Mouse (Mus musculus) neural tube, embryonic 14.5 days (tissue): ENCODE data around the gene Adarb2. TPM values are rescaled to one million over a fixed set of nuclear protein-coding genes. Genes with fewer than 3 reads are reported as not detected.

Experiments
- ATAC-seq: fragments of 200-750 bp; cut with Nextera tagmentation; 2 replicates; pipeline ENCODE4 v1.8.0; 2017; ENCODE audit warnings: low read depth, mild to moderate bottlenecking, moderate TSS enrichment, moderate library complexity
- H3K27ac ChIP-seq: fragments of 300-500 bp; sonication (generic); 2 replicates; pipeline ENCODE4 v1.5.1; 2014; ENCODE audit warnings: low read depth, mild to moderate bottlenecking, control low read depth, low read length, moderate library complexity, mixed read lengths
- H3K27me3 ChIP-seq: fragments of 300-500 bp; sonication (generic); 2 replicates; pipeline ENCODE4 v1.6.1; 2014; ENCODE audit warnings: low read length; ENCODE audit not compliant: control insufficient read depth, insufficient read depth
- H3K36me3 ChIP-seq: fragments of 300-500 bp; sonication (generic); 2 replicates; pipeline ENCODE4 v1.6.1; 2014; ENCODE audit warnings: low read length, mixed read lengths; ENCODE audit not compliant: control insufficient read depth, insufficient read depth
- H3K4me1 ChIP-seq: fragments of 300-500 bp; sonication (generic); 2 replicates; pipeline ENCODE4 v1.6.1; 2014; ENCODE audit warnings: low read length; ENCODE audit not compliant: control insufficient read depth, insufficient read depth
- H3K4me2 ChIP-seq: fragments of 300-500 bp; sonication (generic); 2 replicates; pipeline ENCODE4 v1.6.1; 2014; ENCODE audit warnings: mild to moderate bottlenecking, low read depth, low read length, control low read depth
- H3K4me3 ChIP-seq: fragments of 300-500 bp; sonication (generic); 2 replicates; pipeline ENCODE4 v1.5.1; 2014; ENCODE audit warnings: low read depth, low read length, control low read depth, mixed read lengths
- H3K9ac ChIP-seq: fragments of 300-500 bp; sonication (generic); replicated peaks from 2 replicates; pipeline ENCODE4 v1.6.1; 2014; ENCODE audit warnings: low read depth, mild to moderate bottlenecking, control low read depth, low read length, mixed read lengths
- H3K9me3 ChIP-seq: fragments of 300-500 bp; sonication (generic); 2 replicates; pipeline ENCODE4 v1.6.1; 2016; ENCODE audit warnings: low read length; ENCODE audit not compliant: control insufficient read depth
- WGBS: fragments of 180-500 bp; shearing (Covaris S2); extraction: QIAGEN DNeasy Blood & Tissue Kit; methylation state at CpG from one replicate; pipeline ENCODE4 v1.1.7; 2014; 5-methylcytosine and 5-hydroxymethylcytosine counted together
- polyA plus RNA-seq: library from polyadenylated mRNA; unstranded; fragments of >200 nt; fragmentation: Nextera tagmentation; extraction: Ambion mirVana; gene quantifications from 2 replicates; pipeline ENCODE4 v1.2.1, GENCODE M21; 2014

Adarb2 gene
- polyA plus RNA-seq, result 30.1 and 36.7 TPM in 2 replicates

DNA sequence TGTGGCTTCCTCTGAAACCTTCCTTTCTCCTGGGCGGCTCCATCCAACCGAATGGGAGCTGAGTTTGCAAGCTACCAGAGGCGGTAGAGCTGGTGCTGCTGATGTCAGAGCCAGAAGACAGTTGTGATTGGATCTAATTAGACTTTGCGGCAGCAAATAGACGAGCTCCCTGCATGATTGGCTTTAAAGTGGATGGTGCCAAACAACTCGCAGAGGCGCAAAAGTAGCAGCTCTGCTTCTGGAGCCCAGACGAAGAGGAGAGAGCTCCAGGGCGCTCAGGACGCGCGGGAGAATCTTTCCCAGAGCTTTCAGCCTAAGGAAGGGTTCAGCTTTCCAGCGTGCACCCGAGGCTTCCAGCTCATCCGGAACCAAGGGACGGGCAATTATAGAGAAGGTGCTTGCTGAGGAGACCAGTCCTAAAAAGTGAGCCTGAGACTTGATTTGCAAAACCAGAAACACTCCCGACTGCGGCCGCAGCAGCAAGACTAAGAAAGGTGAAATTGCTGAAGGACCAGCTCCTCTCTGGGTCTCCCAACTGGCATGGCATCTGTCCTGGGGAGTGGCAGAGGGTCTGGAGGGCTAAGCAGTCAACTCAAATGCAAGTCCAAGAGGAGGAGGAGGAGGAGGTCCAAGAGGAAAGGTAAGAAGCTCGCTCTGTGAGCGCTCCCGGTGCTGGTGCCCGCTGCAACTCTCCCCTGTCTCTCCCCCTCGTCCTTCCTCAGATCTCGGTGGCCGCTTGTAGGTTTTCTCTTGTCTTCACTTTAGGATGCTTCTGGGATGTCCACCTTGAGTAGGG is at the start of gene Adarb2:
Adarb2 (plus strand) TSS at position 186 of the 796 bp plus-strand sequence.
- peak within 1 kb of the TSS; percentile 44; the same call in 1 of the 2 replicates for H3K27ac ChIP-seq
- peak within 1 kb of the TSS; percentile 96 for H3K4me2 ChIP-seq
- peak within 1 kb of the TSS; percentile 65 for H3K9ac ChIP-seq
- no peaks in the 10 kb centered on the region for H3K9me3 ChIP-seq
- under 1% methylated on average over 26 of the region's 26 CpGs for WGBS
- peak; percentile 93 for ATAC-seq
- no peaks in the 10 kb centered on the region for H3K27me3 ChIP-seq
- no peaks in the 10 kb centered on the region for H3K36me3 ChIP-seq
- no peaks in the 10 kb centered on the region for H3K4me1 ChIP-seq
- peak within 1 kb of the TSS; percentile 48 for H3K4me3 ChIP-seq

DNA sequence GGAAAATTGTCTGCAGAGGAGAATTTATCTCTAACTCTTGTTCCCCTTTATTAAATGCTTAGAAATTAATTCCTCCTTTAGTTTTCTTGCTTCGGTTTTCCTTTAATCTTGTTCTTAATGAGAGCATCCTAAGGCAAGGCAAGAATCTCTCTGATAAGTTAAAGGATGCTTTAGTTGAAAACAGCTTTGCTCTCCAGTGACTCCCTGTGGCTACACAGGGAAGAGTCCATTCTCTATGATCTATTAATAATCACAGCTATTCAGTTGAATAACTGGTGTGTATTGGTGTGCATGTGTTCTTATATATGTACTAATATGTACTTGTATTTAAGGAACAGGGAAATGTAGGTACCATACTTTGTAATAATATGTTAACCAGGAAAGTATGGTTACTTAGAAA is 28.9 kb upstream of the Adarb2 start:
- no peaks in the 10 kb centered on the region for H3K36me3 ChIP-seq
- 74% methylated on average over 1 of the region's 1 CpGs for WGBS
- no peaks in the 10 kb centered on the region for H3K9me3 ChIP-seq
- no peaks in the 10 kb centered on the region for H3K4me1 ChIP-seq
- H3K27me3 ChIP-seq, result no peaks in the 10 kb centered on the region
- no peak overlapping the region for H3K4me3 ChIP-seq
- no peak overlapping the region for H3K9ac ChIP-seq
- no peak for ATAC-seq
- no peak overlapping the region for H3K4me2 ChIP-seq
- H3K27ac ChIP-seq, result no peak overlapping the region

DNA sequence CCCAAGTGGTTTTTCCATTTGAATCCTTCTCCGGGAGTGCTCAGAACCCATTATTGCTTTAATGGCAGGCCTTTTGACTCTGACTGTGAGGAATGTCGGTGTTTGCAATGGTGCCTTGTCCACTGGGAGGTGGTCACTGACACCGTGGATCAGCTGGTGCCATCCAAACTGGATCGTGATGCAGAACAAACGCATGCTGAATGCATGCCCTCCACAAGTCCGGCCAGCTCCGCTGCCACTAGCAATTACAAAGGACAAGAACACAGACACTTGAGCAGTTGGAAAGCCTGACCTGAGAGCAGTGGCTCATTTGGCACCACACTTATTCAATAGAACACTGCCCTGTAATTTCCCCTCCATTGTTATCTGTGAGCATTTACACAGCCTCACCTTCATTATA is 10.7 kb upstream of the Adarb2 start:
- ATAC-seq, result no peak
- Histone ChIP-seq H3K4me1 (no peaks in the 10 kb centered on the region), H3K27ac (no peak overlapping the region), H3K9me3 (no peaks in the 10 kb centered on the region), H3K4me3 (no peak overlapping the region), H3K36me3 (no peaks in the 10 kb centered on the region), H3K9ac (no peak overlapping the region), H3K4me2 (no peak overlapping the region), H3K27me3 (no peaks in the 10 kb centered on the region)
- 13% methylated on average over 7 of the region's 7 CpGs for WGBS

DNA sequence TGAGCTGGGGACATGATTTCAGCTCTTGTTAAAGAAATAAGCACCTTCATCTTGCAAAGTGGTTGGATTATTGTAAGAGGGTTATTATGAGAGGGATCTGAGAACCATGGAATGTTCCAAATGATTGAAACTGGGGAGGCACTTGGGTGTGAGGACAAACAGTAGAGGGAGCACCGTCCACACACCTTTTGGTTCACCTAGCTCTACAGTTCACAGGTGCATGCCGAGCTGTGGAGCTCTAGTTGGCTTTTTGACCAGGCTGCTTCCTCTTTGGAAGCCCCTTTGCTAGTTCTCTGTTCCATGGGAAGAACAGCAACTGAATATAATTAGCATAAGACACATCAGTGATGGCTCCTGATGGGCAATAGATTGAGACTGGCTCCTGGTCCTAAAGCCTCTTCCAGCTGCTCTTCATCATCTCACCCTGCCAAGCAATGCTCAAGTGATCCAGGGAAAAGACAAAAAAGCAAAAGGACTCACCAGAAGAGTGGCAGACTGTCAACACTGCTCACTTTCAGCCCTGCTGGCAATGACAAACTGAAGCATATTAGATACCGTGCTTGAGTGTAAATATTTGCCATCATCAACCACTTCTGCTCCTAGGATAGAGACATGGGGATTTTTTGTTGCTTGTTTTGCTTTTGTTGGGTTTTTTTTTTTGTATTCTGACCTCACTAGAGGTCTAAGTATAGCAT is 3.3 kb upstream of the Adarb2 start:
- H3K27me3 ChIP-seq, result no peaks in the 10 kb centered on the region
- no peak overlapping the region for H3K4me2 ChIP-seq
- H3K27ac ChIP-seq, result no peak overlapping the region
- no peak for ATAC-seq
- H3K36me3 ChIP-seq, result no peaks in the 10 kb centered on the region
- no peak overlapping the region for H3K4me3 ChIP-seq
- 81% methylated on average over 3 of the region's 3 CpGs for whole genome bisulfite sequencing
- no peak overlapping the region for H3K9ac ChIP-seq
- H3K4me1 ChIP-seq, result no peaks in the 10 kb centered on the region
- no peaks in the 10 kb centered on the region for H3K9me3 ChIP-seq

DNA sequence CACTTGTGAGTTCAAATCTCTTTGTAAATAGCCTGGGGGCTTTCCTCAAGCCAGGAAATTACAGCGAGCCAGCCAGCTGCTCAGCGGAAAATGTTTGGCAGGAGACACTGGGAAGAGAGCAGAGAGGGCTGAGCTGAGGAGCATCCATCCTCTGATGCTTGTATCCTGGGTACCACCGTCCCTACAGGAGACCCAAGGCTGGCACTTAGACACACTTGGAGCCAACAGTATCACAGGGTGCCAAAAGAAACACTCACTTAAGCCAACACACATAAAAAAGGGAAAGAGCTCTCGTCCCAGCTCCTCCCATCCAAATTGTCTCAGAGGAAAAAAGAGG is 779 bp downstream of the Adarb2 start:
- peak; percentile 59; the same call in 1 of the 2 replicates for ATAC-seq
- Histone ChIP-seq H3K9me3 (no peaks in the 10 kb centered on the region), H3K4me3 (peak overlapping the region; percentile 48), H3K4me2 (peak overlapping the region; percentile 96), H3K27me3 (no peaks in the 10 kb centered on the region), H3K27ac (peak overlapping the region; percentile 44; the same call in 1 of the 2 replicates), H3K9ac (peak overlapping the region; percentile 65), H3K4me1 (no peaks in the 10 kb centered on the region), H3K36me3 (no peaks in the 10 kb centered on the region)
- 0% methylated on average over 4 of the region's 4 CpGs for WGBS

DNA sequence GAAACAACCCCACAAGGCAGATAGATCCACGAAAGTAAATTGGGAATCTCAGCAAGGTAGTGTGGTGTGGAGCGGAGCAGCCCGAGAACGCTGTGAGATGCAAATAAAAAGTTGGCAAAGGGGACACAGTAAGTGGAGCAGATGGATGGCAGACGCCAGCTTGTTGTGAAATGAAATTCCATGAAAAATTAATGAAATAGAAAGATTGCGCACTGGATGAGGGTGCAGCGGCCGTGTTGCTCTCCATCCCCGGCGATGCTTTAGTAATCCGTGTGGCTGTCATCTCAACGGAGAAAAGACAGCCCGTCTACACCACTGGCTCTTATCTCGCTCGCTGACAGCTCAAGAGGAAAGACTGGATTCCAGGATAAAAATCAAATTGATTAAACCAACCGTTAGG is 4.7 kb downstream of the Adarb2 start:
- H3K4me2 ChIP-seq, result peak overlapping the region; percentile 40
- no peaks in the 10 kb centered on the region for H3K36me3 ChIP-seq
- H3K9me3 ChIP-seq, result no peaks in the 10 kb centered on the region
- H3K27ac ChIP-seq, result no peak overlapping the region
- H3K27me3 ChIP-seq, result no peaks in the 10 kb centered on the region
- peak overlapping the region; percentile 24 for H3K4me3 ChIP-seq
- H3K4me1 ChIP-seq, result no peaks in the 10 kb centered on the region
- peak overlapping the region; percentile 42 for H3K9ac ChIP-seq
- WGBS, result 39% methylated on average over 16 of the region's 16 CpGs
- peak; percentile 5; the same call in 1 of the 2 replicates for ATAC-seq

DNA sequence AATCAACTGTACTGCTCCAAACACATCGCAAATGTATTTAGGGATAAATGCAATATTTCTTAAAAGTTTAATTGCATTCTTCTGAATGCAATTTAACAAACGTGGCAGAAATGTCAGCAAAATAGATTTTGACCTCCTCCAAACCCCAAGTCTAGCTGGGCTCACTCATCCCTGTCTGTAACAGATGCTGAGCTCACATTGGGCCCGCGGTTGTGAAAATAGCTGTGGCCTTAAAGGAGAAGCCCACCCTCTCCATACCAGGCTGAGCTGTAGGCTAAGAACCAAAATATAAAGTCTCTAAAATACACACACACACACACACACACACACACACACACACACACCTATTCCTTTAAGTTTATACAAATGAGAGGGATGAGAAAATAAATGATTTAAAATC is 8.1 kb downstream of the Adarb2 start:
- no peak overlapping the region for H3K27ac ChIP-seq
- no peaks in the 10 kb centered on the region for H3K27me3 ChIP-seq
- no peaks in the 10 kb centered on the region for H3K9me3 ChIP-seq
- no peak overlapping the region for H3K4me3 ChIP-seq
- H3K9ac ChIP-seq, result no peak overlapping the region
- no peaks in the 10 kb centered on the region for H3K4me1 ChIP-seq
- H3K36me3 ChIP-seq, result no peaks in the 10 kb centered on the region
- 57% methylated on average over 4 of the region's 4 CpGs for WGBS
- ATAC-seq, result no peak
- no peak overlapping the region for H3K4me2 ChIP-seq

DNA sequence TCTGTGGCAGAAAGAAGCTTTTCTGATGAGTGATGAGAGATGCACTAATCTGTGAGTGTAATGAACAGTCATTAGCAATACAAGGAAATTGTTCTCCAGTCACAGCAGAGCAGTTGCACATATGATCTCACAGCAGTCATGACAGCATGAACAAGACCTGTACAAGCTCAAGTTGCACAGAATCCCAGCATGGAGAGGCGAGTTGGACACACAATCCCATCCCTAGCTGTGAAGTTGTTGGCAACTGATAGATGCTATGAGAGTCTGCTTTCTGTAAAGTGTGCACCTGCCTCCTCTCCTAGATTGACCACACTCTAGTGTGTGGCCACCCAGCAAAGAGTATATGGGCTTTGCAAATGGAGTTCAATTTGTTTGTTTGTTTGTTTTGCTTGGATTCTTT is 36.2 kb downstream of the Adarb2 start:
- H3K4me3 ChIP-seq, result no peak overlapping the region
- H3K36me3 ChIP-seq, result no peaks in the 10 kb centered on the region
- no peaks in the 10 kb centered on the region for H3K9me3 ChIP-seq
- WGBS, result 82% methylated on average over 1 of the region's 1 CpGs
- H3K4me1 ChIP-seq, result no peaks in the 10 kb centered on the region
- no peak overlapping the region for H3K9ac ChIP-seq
- no peak overlapping the region for H3K4me2 ChIP-seq
- no peaks in the 10 kb centered on the region for H3K27me3 ChIP-seq
- no peak overlapping the region for H3K27ac ChIP-seq
- no peak for ATAC-seq

DNA sequence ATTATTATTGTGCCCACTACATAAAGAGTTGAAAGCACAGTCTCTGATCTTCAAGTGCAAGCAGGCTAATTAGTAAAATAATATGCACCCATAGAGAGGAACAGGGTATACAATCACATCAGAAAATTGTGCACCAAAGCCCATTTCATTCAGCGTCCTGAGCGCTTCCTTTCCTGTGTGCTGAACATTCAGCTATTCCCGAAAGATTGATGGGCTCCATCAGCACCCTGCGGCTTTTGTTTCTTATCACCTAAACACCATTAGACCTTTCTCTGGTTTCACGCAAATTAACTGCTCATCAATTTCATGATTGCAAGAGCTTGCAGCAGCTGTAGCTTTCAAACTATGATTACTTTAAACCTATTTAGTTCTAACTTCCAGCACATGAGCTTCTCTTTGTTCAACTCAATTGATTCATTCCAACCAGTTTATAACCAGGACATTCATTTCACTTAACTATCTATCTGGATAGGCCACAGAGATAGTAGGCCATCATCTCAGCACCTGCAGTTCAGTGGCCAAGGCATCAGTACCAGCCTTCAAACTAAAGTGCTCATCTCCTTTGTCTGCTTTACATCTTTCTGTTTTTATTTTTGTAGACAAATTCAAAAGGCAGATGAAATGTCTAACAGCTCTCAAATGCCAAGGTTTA is 45.5 kb downstream of the Adarb2 start:
- ATAC-seq, result peak; percentile 54; the same call in 1 of the 2 replicates
- no peak overlapping the region for H3K9ac ChIP-seq
- no peaks in the 10 kb centered on the region for H3K9me3 ChIP-seq
- WGBS, result 24% methylated on average over 5 of the region's 5 CpGs
- H3K36me3 ChIP-seq, result no peaks in the 10 kb centered on the region
- no peaks in the 10 kb centered on the region for H3K27me3 ChIP-seq
- H3K27ac ChIP-seq, result no peak overlapping the region
- H3K4me3 ChIP-seq, result no peak overlapping the region
- no peaks in the 10 kb centered on the region for H3K4me1 ChIP-seq
- H3K4me2 ChIP-seq, result no peak overlapping the region
